Mouse (Mus musculus): ENCODE data around the gene Klhl34. TPM values are rescaled to one million over a fixed set of nuclear protein-coding genes. Genes with fewer than 3 reads are reported as not detected.

Gene Klhl34
- not detected for polyA plus RNA-seq (2017; shearing (Covaris generic))

- no peak for ATAC-seq
Measured at GRCm38 (mm10) chrX:157818207-157818920, at the start of gene Klhl34. Klhl34 (plus strand) TSS chrX:157818435.

- no peak for ATAC-seq
Measured at GRCm38 (mm10) chrX:157801669-157802068, 16.6 kb upstream of the Klhl34 start.

GRCm38 (mm10) chrX:157809721-157810120, 8.5 kb upstream of the Klhl34 start:
- ATAC-seq, result no peak

- no peak for ATAC-seq
Measured at GRCm38 (mm10) chrX:157817571-157818206, 546 bp upstream of the Klhl34 start.

- no peak for ATAC-seq
Measured at GRCm38 (mm10) chrX:157818921-157819260, 656 bp downstream of the Klhl34 start.

GRCm38 (mm10) chrX:157829983-157830382, 11.7 kb downstream of the Klhl34 start:
- no peak for ATAC-seq

Other genes starting within 250 kb of the Klhl34 start
- 1 to 10 TPM; 4.3 to 4.7 TPM for gene Yy2, start 249.4 kb upstream of the Klhl34 start, polyA plus RNA-seq (2017; shearing (Covaris generic))
- gene Mbtps2, start 219.7 kb upstream of the Klhl34 start, polyA plus RNA-seq (2017; shearing (Covaris generic)), result 10 to 100 TPM; 14.5 to 15.1 TPM
- not detected for gene Smpx, start 119.5 kb upstream of the Klhl34 start, polyA plus RNA-seq (2017; shearing (Covaris generic))
- not detected for gene Cnksr2, start 224.9 kb downstream of the Klhl34 start, polyA plus RNA-seq (2017; shearing (Covaris generic))

All from activated CD4-positive, CD25-positive, alpha-beta regulatory T cell, adult 4 months (primary cell).